Mouse (Mus musculus) CH12.LX (cell line): ENCODE measurements at regions not wholly inside any gene's neighbourhood (a gene's known extent, or its start where the extent isn't known, plus 50 kb on each side); places are given as distances from the start of the nearest gene placed in this dataset.

Experiments used
- DNase-seq: peaks from one replicate; pipeline ENCODE4 v3.0.0-alpha.2; 2013; ENCODE audit errors: extremely low read depth
- H3K27ac ChIP-seq: 2 replicates; pipeline ENCODE4 v1.5.1; 2012; ENCODE audit warnings: low read depth, mild to moderate bottlenecking, control low read depth, moderate library complexity; ENCODE audit not compliant: insufficient read depth
- H3K27me3 ChIP-seq: replicated peaks from 2 replicates; pipeline ENCODE3; 2012; ENCODE audit warnings: inconsistent platforms
- H3K36me3 ChIP-seq, 2 experiments: replicated peaks in 1 of 2; 2 replicates each; pipeline versions ENCODE3 to v1.6.1; 2012; ENCODE audit warnings: inconsistent platforms in 1 of 2, low read length in 1 of 2, mild to moderate bottlenecking in 1 of 2, mixed read lengths in 1 of 2, moderate library complexity in 1 of 2; ENCODE audit not compliant: control insufficient read depth in 1 of 2, insufficient read depth in 1 of 2
- H3K4me1 ChIP-seq, 2 experiments: 2 replicates each; pipeline ENCODE4 v1.6.1; 2012; ENCODE audit warnings: inconsistent platforms in 1 of 2, moderate library complexity in 1 of 2; ENCODE audit not compliant: insufficient read depth in 2 of 2, control insufficient read depth in 1 of 2
- H3K4me2 ChIP-seq: 2 replicates; pipeline ENCODE4 v1.6.1; 2012; ENCODE audit warnings: low read depth, mild to moderate bottlenecking, control low read depth; ENCODE audit not compliant: poor library complexity, insufficient read depth, severe bottlenecking
- H3K4me3 ChIP-seq, 3 experiments: fragments of 150-350 bp in 1 of 3; sonication (generic) in 1 of 3; replicated peaks in 1 of 3; 2 replicates each; pipeline versions ENCODE3 to v1.5.1; 2011 to 2012; ENCODE audit warnings: low read depth in 2 of 3, low read length in 2 of 3, mild to moderate bottlenecking in 2 of 3, moderate library complexity in 2 of 3, control low read depth in 1 of 3, improper control_type of control experiment in 1 of 3, inconsistent platforms in 1 of 3, mixed read lengths in 1 of 3; ENCODE audit not compliant: poor library complexity in 1 of 3
- H3K79me2 ChIP-seq: replicated peaks from 2 replicates; pipeline ENCODE4 v1.6.1; 2012; ENCODE audit warnings: mild to moderate bottlenecking, moderate library complexity; ENCODE audit not compliant: control insufficient read depth, poor library complexity, insufficient read depth, severe bottlenecking; ENCODE audit errors: extremely low read depth
- H3K9ac ChIP-seq: 2 replicates; pipeline ENCODE4 v1.6.1; 2012; ENCODE audit warnings: low read depth, mild to moderate bottlenecking, control low read depth, moderate library complexity; ENCODE audit not compliant: insufficient read depth
- H3K9me3 ChIP-seq: replicated peaks from 2 replicates; pipeline ENCODE3; 2012; ENCODE audit warnings: low read length, inconsistent platforms, mixed read lengths
- CTCF ChIP-seq, 2 experiments: IDR thresholded peaks in 1 of 2; conservative IDR thresholded peaks in 1 of 2; 2 replicates each; pipeline ENCODE4 v1.5.1; 2011 to 2012; ENCODE audit warnings: low read depth in 2 of 2, low read length in 2 of 2, improper control_type of control experiment in 1 of 2, inconsistent platforms in 1 of 2, mild to moderate bottlenecking in 1 of 2, moderate library complexity in 1 of 2
- E2F4 ChIP-seq: IDR thresholded peaks from 2 replicates; pipeline ENCODE4 v1.6.1; 2011; ENCODE audit warnings: low read depth, low read length, improper control_type of control experiment; ENCODE audit not compliant: insufficient replicate concordance
- ELF1 ChIP-seq: IDR thresholded peaks from 2 replicates; pipeline ENCODE4 v1.6.1; 2014; ENCODE audit warnings: low read depth, mild to moderate bottlenecking, inconsistent platforms, low read length, improper control_type of control experiment
- EP300 ChIP-seq: IDR thresholded peaks from 2 replicates; pipeline ENCODE4 v1.6.1; 2011; ENCODE audit warnings: low read length, improper control_type of control experiment
- HCFC1 ChIP-seq: IDR thresholded peaks from 2 replicates; pipeline ENCODE4 v1.6.1; 2012; ENCODE audit warnings: low read depth, mild to moderate bottlenecking, inconsistent platforms, low read length, improper control_type of control experiment
- JUN ChIP-seq: IDR thresholded peaks from 2 replicates; pipeline ENCODE4 v1.6.1; 2011; ENCODE audit warnings: low read depth, mild to moderate bottlenecking, low read length, improper control_type of control experiment, moderate library complexity; ENCODE audit not compliant: insufficient read depth
- KAT2A ChIP-seq: IDR thresholded peaks from 2 replicates; pipeline ENCODE4 v1.6.1; 2012; ENCODE audit warnings: low read length, improper control_type of control experiment, inconsistent platforms; ENCODE audit not compliant: insufficient replicate concordance
- MAFK ChIP-seq: IDR thresholded peaks from 2 replicates; pipeline ENCODE4 v1.6.1; 2011; ENCODE audit warnings: low read length, improper control_type of control experiment; ENCODE audit not compliant: insufficient replicate concordance
- MAX ChIP-seq: IDR thresholded peaks from 2 replicates; pipeline ENCODE4 v1.6.1; 2011; ENCODE audit warnings: low read length, improper control_type of control experiment
- MAZ ChIP-seq: IDR thresholded peaks from 2 replicates; pipeline ENCODE4 v1.6.1; 2012; ENCODE audit warnings: low read depth, mild to moderate bottlenecking, inconsistent platforms, low read length, improper control_type of control experiment, moderate library complexity
- MEF2A ChIP-seq: IDR thresholded peaks from 2 replicates; pipeline ENCODE4 v1.6.1; 2014; ENCODE audit warnings: low read depth, mild to moderate bottlenecking, inconsistent platforms, low read length, improper control_type of control experiment, borderline replicate concordance
- MXI1 ChIP-seq: IDR thresholded peaks from 2 replicates; pipeline ENCODE4 v1.6.1; 2011; ENCODE audit warnings: mild to moderate bottlenecking, low read depth, low read length, improper control_type of control experiment
- MYC ChIP-seq: IDR thresholded peaks from 2 replicates; pipeline ENCODE4 v1.6.1; 2011; ENCODE audit warnings: low read depth, mild to moderate bottlenecking, improper control_type of control experiment, low read length
- NRF1 ChIP-seq: IDR thresholded peaks from 2 replicates; pipeline ENCODE4 v1.6.1; 2014; ENCODE audit warnings: low read depth, mild to moderate bottlenecking, inconsistent platforms, low read length, improper control_type of control experiment, moderate library complexity
- PAX5 ChIP-seq: IDR thresholded peaks from 2 replicates; pipeline ENCODE4 v1.6.1; 2012; ENCODE audit warnings: low read length, inconsistent platforms, mixed read lengths
- POLR2A ChIP-seq: IDR thresholded peaks from 2 replicates; pipeline ENCODE4 v1.6.1; 2011; ENCODE audit warnings: low read depth, mild to moderate bottlenecking, improper control_type of control experiment, low read length
- POLR2AphosphoS2 ChIP-seq: IDR thresholded peaks from 2 replicates; pipeline ENCODE4 v1.6.1; 2011; ENCODE audit warnings: low read depth, low read length, improper control_type of control experiment
- UBTF ChIP-seq: IDR thresholded peaks from 2 replicates; pipeline ENCODE4 v1.6.1; 2012; ENCODE audit warnings: low read depth, mild to moderate bottlenecking, inconsistent platforms, low read length, improper control_type of control experiment, moderate library complexity
- USF1 ChIP-seq: IDR thresholded peaks from 2 replicates; pipeline ENCODE4 v1.6.1; 2014; ENCODE audit warnings: low read depth, mild to moderate bottlenecking, inconsistent platforms, low read length, improper control_type of control experiment
- USF2 ChIP-seq: conservative IDR thresholded peaks from 2 replicates; pipeline ENCODE4 v1.6.1; 2011; ENCODE audit warnings: low read depth, low read length, improper control_type of control experiment
- ZKSCAN1 ChIP-seq: IDR thresholded peaks from 2 replicates; pipeline ENCODE4 v1.6.1; 2012; ENCODE audit warnings: low read depth, inconsistent platforms, low read length, improper control_type of control experiment, borderline replicate concordance
- dilution Hi-C: fragments of 300-500 bp; cut with MboI; formaldehyde crosslinking; loops from 2 replicates; pipeline ENCODE4 v1.14.3; 2020; ENCODE audit warnings: low sequenced_read_pairs; ENCODE audit not compliant: extremely low pct_unique_long_range_greater_than_20kb, extremely low pct_ligation_motif_present
- in situ Hi-C: fragments of 300-500 bp; cut with MboI; formaldehyde crosslinking; loops from 3 replicates; pipeline ENCODE4 v1.14.3; 2019; ENCODE audit warnings: low sequenced_read_pairs, low pct_ligation_motif_present, low pct_unique_long_range_greater_than_20kb, mixed read lengths

DNA sequence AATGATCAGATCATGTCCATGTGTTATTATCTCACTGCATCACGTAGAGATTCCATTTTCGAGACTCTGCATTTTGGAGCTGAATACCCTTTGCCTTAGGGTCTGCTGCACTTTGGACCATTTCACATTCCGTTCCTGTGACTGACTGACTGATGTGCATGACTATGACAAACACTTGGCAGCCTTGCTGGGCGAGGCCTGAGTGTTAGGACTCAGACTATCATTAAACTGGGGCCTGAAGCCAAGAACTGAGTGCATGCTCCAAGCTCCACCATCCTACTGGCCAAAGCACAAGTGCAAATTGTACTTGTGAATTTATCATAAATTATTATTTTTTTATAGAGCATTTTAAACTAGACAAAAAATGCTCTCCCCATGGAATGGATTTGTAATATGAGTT lies 547.8 kb downstream of the Bckdhb start:
- Histone ChIP-seq H3K27me3 (no peaks in the 10 kb centered on the region), H3K27ac (no peak overlapping the region), H3K36me3 (no peaks in the 10 kb centered on the region), H3K9ac (no peak overlapping the region), H3K4me3 (no peak overlapping the region), H3K9me3 (no peaks in the 10 kb centered on the region), H3K4me1 (no peaks in the 10 kb centered on the region), H3K4me2 (no peak overlapping the region), H3K79me2 (no peaks in the 10 kb centered on the region)
- TF ChIP-seq MXI1 (no peak), POLR2AphosphoS2 (no peak), MYC (no peak), ZKSCAN1 (no peak), USF2 (no peak), MAZ (no peak), KAT2A (no peak), ELF1 (no peak), NRF1 (no peak), PAX5 (no peak), CTCF (conservative IDR thresholded peaks at IDR 0.05 in 1 of 2, IDR thresholded peaks at IDR 0.05 in 1 of 2; ENCODE audit: low read depth in 2 of 2, low read length in 2 of 2) (no peak), UBTF (no peak), HCFC1 (no peak), POLR2A (no peak), MEF2A (no peak), USF1 (no peak), MAX (no peak), JUN (no peak), EP300 (no peak)
- in situ Hi-C loops, result no loop called here
- DNase-seq, result no peak
- dilution Hi-C loops, result no loop called here

DNA sequence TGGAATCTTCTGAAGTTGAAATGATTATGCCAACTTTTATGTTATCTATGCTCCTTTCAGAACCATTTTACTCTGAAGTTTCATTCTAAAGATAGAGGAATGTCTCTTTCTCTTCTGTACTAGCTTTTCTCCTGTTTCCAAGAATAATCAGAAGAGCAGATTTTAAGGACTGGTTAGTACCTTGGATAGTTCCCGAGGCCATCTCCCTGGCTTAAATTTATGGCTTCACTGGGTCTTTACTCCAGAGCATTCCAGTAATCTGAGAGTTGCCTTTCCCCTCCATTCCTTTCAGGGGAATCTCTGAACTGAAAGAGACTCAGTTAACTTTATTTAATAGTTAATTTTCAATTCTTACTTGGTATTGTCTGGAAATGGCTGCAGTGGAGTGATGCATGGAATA lies 551.0 kb downstream of the Bckdhb start:
- in situ Hi-C loops, result no loop called here
- no peaks in the 10 kb centered on the region for H3K36me3 ChIP-seq
- H3K4me2 ChIP-seq, result no peak overlapping the region
- H3K4me3 ChIP-seq, result no peak overlapping the region
- TF ChIP-seq E2F4 (no peak), MAFK (no peak)
- H3K9me3 ChIP-seq, result no peaks in the 10 kb centered on the region
- H3K9ac ChIP-seq, result no peak overlapping the region
- no peaks in the 10 kb centered on the region for H3K27me3 ChIP-seq
- dilution Hi-C loops, result no loop called here
- H3K27ac ChIP-seq, result no peak overlapping the region
- DNase-seq, result no peak
- no peaks in the 10 kb centered on the region for H3K79me2 ChIP-seq
- H3K4me1 ChIP-seq, result no peaks in the 10 kb centered on the region
